Mouse (Mus musculus): ENCODE data around the gene Fam47e.
A peak's percentile ranks its signal among the peaks of the same experiment; 100 is the strongest.

The Fam47e gene

GRCm38 (mm10) chr5:92602691-92603690 is 48.1 kb downstream of the Fam47e start, which contains the start of gene Stbd1:
Stbd1 (plus strand) TSS chr5:92603041.
- DNase-seq (ENCODE audit: low spot score in 2 of 2), result peak; percentile 23 to 58

DNA sequence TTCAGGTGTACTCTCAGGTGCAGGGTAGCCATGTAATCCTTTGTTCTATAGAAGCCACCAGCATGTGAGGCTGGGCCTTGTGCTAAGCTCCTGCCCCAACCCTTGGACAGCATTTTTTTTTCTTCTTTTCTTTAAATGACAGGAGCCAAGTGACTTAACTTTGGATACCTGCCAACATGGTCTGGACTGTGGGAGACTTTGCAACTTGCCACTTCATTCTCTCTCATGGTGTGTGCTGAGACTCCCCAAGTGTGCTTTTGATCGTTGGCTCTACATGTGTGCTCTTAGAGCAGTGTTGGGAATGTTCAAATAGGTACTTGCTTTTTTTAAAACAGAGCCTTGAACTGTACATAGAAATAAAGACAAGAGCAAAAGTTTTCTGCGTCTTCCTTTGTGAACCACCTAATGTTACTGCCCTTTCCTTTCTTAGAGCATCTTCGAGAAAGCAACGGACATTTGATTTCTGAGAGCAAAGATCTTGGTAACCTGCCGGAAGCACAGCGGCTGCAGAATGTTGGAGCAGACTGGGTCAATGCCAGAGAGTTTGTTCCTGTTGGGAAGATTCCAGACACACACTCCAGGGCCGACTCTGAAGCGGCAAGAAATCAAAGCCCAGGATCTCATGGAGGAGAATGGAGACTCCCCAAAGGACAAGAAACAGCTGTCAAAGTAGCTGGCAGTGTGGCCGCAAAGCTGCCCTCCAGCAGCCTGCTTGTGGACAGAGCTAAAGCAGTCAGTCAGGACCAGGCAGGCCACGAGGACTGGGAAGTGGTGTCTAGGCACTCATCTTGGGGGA is 49.8 kb downstream of the Fam47e start:
- no peak for DNase-seq (ENCODE audit: low spot score in 2 of 2)

- DNase-seq (ENCODE audit: low spot score in 2 of 2), result no peak
These were observed 52.8 kb downstream of the Fam47e start for GRCm38 (mm10) chr5:92607492-92608229.

GRCm38 (mm10) chr5:92612756-92613155 is 57.9 kb downstream of the Fam47e start:
- no peak for DNase-seq (ENCODE audit: low spot score in 2 of 2)

DNA sequence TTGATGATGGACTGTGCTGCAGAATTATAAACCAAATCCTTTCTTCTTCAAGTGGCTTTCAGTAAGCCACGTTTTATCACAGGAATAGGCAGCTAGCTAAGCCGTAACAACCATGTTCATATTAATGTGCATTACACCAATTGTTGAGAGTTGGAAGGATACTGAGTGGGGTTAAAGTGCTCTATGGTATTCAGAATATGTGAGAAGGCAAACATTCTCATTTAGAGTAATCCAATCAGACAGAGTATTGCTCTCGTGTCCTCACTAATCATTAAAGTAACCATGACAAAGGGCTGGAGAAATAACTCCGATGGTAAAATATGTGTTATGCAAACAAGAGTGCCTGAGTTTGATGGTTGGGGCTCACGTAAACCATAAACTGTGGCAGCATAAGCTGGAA is 67.0 kb downstream of the Fam47e start:
- no peak for DNase-seq (ENCODE audit: low spot score in 2 of 2)

DNA sequence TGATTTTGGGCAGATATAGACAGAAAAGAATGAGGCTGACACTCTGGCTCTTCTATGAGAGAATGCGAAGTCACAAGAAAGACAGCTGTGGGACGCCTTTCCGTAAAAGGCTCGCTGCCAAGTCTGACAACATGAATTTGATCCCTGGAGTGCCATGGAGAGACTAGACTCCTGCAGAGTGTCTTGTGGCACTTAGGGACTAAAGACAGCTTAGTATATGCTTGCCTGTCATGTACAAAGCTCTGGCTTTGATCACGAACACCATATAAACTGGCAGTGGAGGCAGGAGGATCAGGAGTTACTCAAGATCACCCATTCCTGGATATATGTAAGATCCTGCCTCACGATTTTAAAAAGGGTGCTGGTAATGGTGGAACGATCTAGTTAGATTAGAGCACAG is 73.0 kb downstream of the Fam47e start:
- DNase-seq (ENCODE audit: low spot score in 2 of 2), result no peak

DNA sequence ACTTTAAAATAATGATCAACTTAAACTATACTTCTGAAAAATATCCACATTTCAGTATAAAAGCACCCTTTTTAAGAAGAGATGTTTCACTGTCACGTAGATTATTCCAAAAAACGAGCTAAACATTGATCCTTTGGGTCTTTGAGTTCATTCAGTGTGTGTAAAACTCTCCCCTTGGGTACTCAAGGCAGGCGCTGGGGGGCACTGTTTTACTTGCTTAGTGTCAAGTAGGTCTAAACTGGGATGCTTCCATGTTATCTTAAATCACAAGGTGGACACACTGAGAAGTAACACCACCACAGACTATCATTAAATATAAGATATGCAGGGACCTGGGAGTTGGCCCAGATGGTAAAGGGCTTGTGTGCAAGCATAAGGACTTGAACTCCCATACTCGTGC is 78.7 kb downstream of the Fam47e start:
- no peak for DNase-seq (ENCODE audit: low spot score in 2 of 2)

DNA sequence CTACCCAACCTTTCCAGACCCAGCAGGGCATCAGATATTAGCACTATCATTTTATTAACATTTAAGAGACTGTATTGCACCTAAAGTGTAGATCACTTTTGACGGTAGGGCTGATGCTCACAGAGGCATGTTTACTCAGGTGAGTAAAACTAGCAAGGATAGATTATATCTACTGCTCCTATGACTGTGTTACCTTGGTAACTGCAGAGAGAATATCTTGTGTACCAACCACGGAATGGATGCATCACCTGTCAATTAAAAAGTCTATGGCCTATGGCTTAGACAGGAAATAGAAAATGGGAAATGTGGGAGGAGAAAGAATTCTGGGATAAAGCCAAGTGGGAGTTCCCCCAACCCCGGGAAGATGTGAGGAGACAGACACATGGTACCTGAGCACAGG is 80.0 kb downstream of the Fam47e start:
- no peak for DNase-seq (ENCODE audit: low spot score in 2 of 2)

- DNase-seq (ENCODE audit: low spot score in 2 of 2), result no peak
These were observed 81.0 kb downstream of the Fam47e start for GRCm38 (mm10) chr5:92635891-92636290.

DNA sequence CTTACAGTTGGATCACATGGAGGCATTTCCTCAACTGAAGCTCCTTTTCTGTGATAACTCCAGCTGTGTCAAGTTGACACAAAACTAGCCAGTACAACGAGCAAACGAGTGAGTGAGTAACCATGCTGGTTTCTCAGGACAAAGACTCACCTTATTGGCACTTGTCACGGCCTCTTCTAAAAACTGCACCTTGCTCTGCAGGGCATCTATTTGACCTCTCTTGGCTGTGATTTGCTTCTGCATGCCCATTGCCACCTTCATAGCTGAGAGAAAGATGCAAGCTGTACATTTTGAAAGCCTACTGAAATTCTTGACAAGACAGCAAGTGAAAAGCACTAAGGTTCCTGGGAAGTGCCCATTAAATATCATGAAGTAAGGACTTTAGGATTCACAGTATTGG is 86.0 kb downstream of the Fam47e start:
- DNase-seq (ENCODE audit: low spot score in 2 of 2), result no peak
